Mouse (Mus musculus) CH12.LX (cell line): ENCODE measurements around the gene Pik3r2.

ENCODE experiments used
- BHLHE40 ChIP-seq: IDR thresholded peaks from 2 replicates; pipeline ENCODE4 v1.6.1; 2011; ENCODE audit warnings: mild to moderate bottlenecking, low read depth, low read length, improper control_type of control experiment
- CTCF ChIP-seq, 2 experiments: IDR thresholded peaks in 1 of 2; conservative IDR thresholded peaks in 1 of 2; 2 replicates each; pipeline ENCODE4 v1.5.1; 2011 to 2012; ENCODE audit warnings: low read depth in 2 of 2, low read length in 2 of 2, improper control_type of control experiment in 1 of 2, inconsistent platforms in 1 of 2, mild to moderate bottlenecking in 1 of 2, moderate library complexity in 1 of 2
- GABPA ChIP-seq: IDR thresholded peaks from 2 replicates; pipeline ENCODE4 v1.6.1; 2012; ENCODE audit warnings: low read depth, low read length, improper control_type of control experiment, inconsistent platforms; ENCODE audit not compliant: insufficient replicate concordance
- MAX ChIP-seq: IDR thresholded peaks from 2 replicates; pipeline ENCODE4 v1.6.1; 2011; ENCODE audit warnings: low read length, improper control_type of control experiment
- MEF2A ChIP-seq: IDR thresholded peaks from 2 replicates; pipeline ENCODE4 v1.6.1; 2014; ENCODE audit warnings: low read depth, mild to moderate bottlenecking, inconsistent platforms, low read length, improper control_type of control experiment, borderline replicate concordance
- POLR2A ChIP-seq: IDR thresholded peaks from 2 replicates; pipeline ENCODE4 v1.6.1; 2011; ENCODE audit warnings: low read depth, mild to moderate bottlenecking, improper control_type of control experiment, low read length
- POLR2AphosphoS2 ChIP-seq: IDR thresholded peaks from 2 replicates; pipeline ENCODE4 v1.6.1; 2011; ENCODE audit warnings: low read depth, low read length, improper control_type of control experiment
- USF2 ChIP-seq: conservative IDR thresholded peaks from 2 replicates; pipeline ENCODE4 v1.6.1; 2011; ENCODE audit warnings: low read depth, low read length, improper control_type of control experiment
- ZKSCAN1 ChIP-seq: IDR thresholded peaks from 2 replicates; pipeline ENCODE4 v1.6.1; 2012; ENCODE audit warnings: low read depth, inconsistent platforms, low read length, improper control_type of control experiment, borderline replicate concordance

- TF ChIP-seq POLR2AphosphoS2 = no peak
- no peak for TF ChIP-seq GABPA
- no peak for TF ChIP-seq USF2
- peak; percentile 16; the same call in 1 of the 2 replicates for TF ChIP-seq MEF2A
- peak; percentile 53 for TF ChIP-seq POLR2A
- no peak for TF ChIP-seq MAX
- no peak for TF ChIP-seq ZKSCAN1
- no peak for TF ChIP-seq CTCF (conservative IDR thresholded peaks at IDR 0.05 in 1 of 2, IDR thresholded peaks at IDR 0.05 in 1 of 2; ENCODE audit: low read depth in 2 of 2, low read length in 2 of 2)
- TF ChIP-seq BHLHE40 = no peak
Measured at GRCm38 (mm10) chr8:70754043-70754870, 22.3 kb downstream of the Pik3r2 start, which contains the start of gene Rab3a.
